Mouse (Mus musculus) bone marrow macrophage, adult 2 months (primary cell): ENCODE measurements around the gene 4930516K23Rik.

Experiments used
- CTCF ChIP-seq: IDR thresholded peaks from 2 replicates; pipeline ENCODE4 v1.5.1; 2012; ENCODE audit warnings: low read depth, mild to moderate bottlenecking, low read length, moderate library complexity
- POLR2A ChIP-seq: IDR thresholded peaks from 2 replicates; pipeline ENCODE4 v1.6.1; 2012; ENCODE audit warnings: mild to moderate bottlenecking, low read depth, low read length, borderline replicate concordance

DNA sequence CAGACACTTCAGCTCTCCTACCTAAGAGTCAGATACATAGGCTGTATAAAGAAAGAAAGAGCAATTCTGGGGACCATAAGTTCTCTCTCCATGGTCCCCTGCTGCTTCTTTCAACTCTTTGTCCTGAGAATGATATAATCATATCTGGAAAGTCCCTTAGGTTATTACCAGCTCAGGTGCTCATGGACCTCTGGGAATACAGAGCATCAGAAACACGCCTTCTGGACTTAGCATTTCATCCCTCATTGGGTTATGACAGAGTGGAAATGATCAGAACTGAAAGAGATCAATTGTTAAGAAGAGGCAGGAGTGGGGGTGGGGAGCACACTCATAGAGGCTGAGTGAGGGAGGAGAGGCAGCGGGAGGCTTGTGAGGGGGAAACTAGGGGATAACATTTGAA lies 10.5 kb upstream of the 4930516K23Rik start, which contains the start of gene Olfr644:
- no peak for TF ChIP-seq CTCF
- no peak for TF ChIP-seq POLR2A
